Mouse (Mus musculus): ENCODE measurements around the gene Sbk1.

Gene Sbk1

GRCm38 (mm10) chr7:126329907-126330645 is 57.7 kb downstream of the Sbk1 start:
- ATAC-seq (ENCODE audit: insufficient number of reproducible peaks, low FRiP score, low TSS enrichment) = no peak

- no peak for ATAC-seq (ENCODE audit: insufficient number of reproducible peaks, low FRiP score, low TSS enrichment)
Measured at GRCm38 (mm10) chr7:126330693-126331092, 58.3 kb downstream of the Sbk1 start.

DNA sequence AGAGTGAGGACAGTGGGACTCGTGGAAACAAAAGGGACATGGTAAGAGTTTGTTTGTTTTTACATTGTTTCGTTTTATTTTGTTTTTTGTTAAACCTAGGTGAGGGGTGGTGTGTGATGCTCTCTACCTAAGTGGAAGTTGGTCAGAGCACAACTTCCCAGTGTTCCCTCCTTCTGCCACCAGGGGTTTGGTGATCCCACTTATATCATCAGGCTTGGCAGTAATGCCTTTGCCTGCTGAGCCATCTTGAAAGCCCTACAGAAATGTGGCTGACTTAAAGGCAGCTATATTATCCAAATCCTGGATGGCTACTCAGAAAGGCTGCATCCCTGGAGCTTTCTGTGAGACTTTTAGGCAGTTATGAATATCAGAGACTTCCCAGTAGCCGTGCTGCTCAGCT is 60.3 kb downstream of the Sbk1 start:
- ATAC-seq (ENCODE audit: insufficient number of reproducible peaks, low FRiP score, low TSS enrichment) = no peak

DNA sequence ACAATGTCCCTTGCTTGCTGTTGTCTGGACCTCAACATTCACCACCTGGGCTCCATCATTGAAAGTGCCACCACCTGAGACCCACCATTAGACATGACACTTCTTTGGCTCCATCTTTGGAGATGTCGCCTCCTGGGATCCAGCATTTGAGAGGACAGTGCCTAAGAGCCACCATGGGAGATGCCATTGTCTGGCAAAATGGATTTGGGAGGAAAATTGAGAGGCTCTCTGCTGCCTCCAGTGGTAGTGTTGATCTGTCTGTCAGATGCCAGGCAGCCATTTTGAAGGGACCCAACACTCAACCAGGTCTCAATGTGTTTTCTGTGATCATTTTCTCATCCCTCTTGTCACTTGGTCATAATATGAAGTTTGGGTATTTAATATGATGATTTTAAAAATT is 63.1 kb downstream of the Sbk1 start:
- ATAC-seq (ENCODE audit: insufficient number of reproducible peaks, low FRiP score, low TSS enrichment) = no peak

GRCm38 (mm10) chr7:126338906-126339305 is 66.5 kb downstream of the Sbk1 start:
- no peak for ATAC-seq (ENCODE audit: insufficient number of reproducible peaks, low FRiP score, low TSS enrichment)

DNA sequence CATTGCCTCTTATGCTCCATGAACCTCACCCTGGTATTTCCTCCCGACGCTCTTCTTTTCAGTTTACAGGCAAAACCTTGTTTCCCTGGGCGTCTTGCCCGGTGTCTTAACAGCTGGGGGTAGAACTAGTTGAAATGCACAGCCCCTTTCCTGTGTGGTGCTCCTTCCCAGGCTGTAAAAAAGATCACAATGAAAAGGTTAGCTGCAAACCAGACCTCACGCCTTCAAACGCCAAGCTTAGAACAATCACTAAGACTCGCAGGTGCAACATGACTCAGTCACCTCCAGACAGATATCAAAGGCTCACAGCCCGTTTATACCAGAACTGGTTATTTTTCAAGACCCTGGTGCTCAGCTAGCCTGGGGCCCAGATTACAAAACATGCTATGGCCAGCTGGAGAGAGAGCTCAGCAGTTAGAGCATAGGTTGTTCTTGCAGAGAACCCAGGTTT is 67.1 kb downstream of the Sbk1 start:
- ATAC-seq (ENCODE audit: insufficient number of reproducible peaks, low FRiP score, low TSS enrichment) = no peak

GRCm38 (mm10) chr7:126340206-126340618 is 67.8 kb downstream of the Sbk1 start:
- ATAC-seq (ENCODE audit: insufficient number of reproducible peaks, low FRiP score, low TSS enrichment) = no peak

GRCm38 (mm10) chr7:126340896-126341295 is 68.5 kb downstream of the Sbk1 start:
- ATAC-seq (ENCODE audit: insufficient number of reproducible peaks, low FRiP score, low TSS enrichment) = no peak
